Mouse (Mus musculus): Measurements from ENCODE around the gene Ppp1r2.

The Ppp1r2 gene

DNA sequence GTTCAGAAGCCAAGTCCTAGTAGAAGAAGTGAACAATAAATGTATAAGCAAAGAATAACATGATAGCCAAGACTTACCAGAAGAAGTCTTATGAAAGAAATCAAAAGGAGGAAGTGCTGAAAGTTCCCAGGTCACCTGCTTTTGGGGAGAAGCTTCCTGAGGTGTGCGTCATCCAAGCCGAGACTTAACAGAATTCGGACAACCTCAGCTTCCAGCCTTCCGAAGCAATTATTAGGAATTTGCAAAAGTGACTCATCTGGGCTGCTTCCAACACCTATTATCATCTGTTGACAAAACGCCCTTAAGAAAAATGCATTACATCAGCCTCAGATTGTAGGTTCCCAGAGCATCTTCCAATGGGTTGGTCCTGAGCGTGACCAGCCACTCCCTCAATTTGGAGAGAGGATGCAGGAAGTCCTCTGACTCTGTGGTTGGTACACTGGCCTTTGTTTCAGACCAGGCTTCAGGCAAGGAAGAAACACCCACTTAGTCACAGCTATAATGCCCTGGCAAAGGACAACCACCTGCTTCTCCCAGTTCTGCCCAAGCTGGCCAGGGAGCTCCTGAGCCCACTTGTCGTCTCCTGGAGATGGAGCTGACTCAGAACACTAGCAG lies 15.8 kb upstream of the Ppp1r2 start:
- in situ Hi-C loops (cut with MboI, MseI), result no loop called here

DNA sequence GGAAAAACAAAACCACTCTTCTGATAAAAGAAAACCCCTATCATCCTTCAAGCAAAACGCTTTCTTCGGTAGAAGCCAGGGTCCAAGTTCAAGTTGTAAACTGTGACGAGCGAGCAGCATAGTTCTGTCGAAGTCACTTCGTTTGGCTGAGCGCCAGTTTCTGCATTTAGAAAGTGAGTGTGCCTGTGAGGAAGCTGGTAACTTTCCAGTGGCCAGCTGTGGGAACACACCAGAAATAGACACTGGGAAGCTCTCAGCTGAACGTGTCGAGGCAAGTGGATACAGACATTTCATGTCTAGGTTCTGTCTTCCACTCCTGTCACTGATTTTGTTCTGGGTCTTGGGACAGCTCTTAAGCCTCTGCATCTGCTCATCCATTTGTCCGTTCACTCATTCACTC lies 15.2 kb upstream of the Ppp1r2 start:
- in situ Hi-C loops (cut with MboI, MseI), result no loop called here

DNA sequence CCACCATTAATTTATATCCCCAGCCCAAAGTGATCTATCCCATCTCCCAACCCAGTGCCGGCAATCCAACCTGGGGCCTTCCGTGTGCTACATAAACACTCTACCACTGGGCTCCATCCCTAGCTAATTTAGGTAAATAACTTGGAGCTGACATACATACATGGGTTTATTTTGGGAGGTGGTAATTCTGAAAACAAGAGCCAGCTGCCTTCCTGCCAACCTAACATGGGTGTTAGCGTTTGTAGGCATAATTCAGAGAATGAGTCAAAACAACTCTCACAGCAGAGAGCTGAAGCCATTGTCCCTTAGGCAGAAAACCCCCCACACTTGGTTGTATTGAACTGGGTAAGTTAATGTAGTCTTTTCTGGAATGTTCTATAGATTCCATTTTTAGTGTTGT lies 12.6 kb upstream of the Ppp1r2 start:
- in situ Hi-C loops (cut with MboI, MseI), result no loop called here

DNA sequence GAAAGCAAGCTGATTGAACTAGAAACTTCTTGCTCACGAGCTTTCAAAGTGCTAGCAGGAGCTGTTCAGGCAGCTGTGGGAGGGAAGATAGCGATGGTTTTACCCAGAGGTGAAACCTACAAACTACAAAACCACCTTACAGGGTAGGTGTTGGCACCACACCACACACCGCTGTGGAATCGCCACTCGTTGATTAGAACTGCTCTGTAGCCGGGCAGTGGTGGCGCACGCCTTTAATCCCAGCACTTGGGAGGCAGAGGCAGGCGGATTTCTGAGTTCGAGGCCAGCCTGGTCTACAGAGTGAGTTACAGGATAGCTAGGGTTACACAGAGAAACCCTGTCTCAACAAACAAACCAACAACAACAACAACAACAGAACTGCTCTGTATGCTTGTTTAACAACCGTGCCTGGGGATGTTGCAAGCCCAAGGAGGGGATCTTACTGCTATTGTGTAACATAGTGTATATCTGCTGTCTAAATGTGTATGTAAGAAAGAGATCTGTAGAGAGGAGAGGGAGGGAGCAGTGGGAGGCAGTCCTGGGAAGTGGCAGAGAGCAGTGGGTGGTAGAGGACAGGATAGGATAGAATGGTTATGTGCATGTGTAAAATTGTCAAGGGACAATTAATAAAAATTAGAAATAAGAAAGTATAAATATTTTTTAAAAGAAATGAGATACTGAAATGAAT lies 11.9 kb upstream of the Ppp1r2 start:
- in situ Hi-C loops (cut with MboI, MseI), result no loop called here

DNA sequence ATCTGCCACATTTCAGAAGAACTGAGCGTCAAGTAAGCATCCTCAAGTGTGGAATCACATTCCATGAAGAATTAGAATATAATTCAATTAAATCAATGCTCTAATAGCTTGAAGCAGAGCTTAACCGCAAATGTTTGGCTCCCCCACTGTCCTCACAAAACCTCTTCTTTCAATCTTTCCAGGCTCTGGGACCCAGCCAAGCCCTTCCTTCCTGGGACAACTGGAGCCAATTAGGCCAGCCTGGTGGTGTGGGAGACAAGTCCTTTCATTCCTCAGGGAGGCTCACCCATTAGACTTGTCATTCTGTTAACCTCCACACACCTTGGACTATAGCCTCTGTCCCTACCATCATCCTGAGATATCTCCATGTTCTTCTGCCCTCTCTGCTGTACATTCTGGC lies 6.9 kb upstream of the Ppp1r2 start:
- in situ Hi-C loops (cut with MboI, MseI), result no loop called here

DNA sequence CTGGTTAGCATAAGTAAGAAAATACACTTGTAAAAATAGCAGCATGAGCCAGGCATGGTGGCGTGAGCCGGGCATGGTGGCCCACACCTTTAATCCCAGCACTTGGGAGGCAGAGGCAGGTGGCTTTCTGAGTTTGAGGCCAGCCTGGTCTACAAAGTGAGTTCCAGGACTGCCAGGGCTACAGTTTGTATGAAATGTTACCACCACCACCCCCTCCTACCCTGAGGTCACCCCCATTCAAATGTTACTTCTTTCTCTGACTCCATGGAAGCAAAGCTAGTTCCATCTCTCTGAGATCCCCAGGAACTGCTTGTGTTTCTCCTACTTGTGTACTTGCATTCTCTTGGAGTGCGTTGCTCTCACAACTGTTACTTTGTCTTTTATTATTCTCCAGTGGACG lies 5.1 kb upstream of the Ppp1r2 start:
- in situ Hi-C loops (cut with MboI, MseI), result no loop called here

DNA sequence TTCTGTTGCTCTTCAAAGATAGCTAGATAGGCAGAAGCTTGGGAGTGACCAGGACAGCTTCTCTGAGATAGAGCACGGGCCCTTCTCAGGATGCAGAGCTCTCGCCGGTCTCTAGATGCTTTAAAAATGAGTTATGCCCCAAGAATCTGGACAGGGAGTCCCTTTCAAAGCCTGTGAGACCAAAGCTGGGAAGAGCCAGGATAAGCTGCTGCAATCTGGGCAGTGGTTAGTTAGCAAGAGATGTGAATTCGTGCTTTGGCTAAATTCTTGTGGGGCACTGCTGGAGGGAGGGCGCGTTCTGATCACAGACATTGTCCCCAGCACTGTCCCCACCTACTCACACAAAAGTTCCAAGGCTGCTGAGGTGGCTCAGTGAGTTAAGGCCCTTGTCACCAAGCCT lies 3.5 kb upstream of the Ppp1r2 start:
- in situ Hi-C loops (cut with MboI, MseI), result no loop called here

DNA sequence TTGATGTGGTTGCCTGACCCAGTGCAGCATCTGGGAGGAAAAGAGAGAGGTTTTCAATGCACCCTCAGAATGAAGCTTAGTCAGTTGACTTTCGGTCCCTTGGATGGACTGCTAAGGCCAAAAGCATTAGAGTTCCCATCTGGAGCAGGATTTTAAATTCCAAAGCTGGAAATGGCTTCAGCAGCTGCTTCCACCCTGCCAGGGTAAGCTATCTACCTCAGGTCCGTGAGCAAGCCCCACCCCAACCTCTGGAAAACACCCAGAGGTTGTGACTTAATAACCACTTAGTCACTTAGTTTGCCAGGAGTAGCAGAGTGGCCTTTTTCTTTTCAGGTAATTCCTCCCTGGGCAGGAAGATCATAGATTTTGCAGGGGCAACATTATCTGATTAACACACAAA lies 3.0 kb upstream of the Ppp1r2 start:
- in situ Hi-C loops (cut with MboI, MseI), result no loop called here

DNA sequence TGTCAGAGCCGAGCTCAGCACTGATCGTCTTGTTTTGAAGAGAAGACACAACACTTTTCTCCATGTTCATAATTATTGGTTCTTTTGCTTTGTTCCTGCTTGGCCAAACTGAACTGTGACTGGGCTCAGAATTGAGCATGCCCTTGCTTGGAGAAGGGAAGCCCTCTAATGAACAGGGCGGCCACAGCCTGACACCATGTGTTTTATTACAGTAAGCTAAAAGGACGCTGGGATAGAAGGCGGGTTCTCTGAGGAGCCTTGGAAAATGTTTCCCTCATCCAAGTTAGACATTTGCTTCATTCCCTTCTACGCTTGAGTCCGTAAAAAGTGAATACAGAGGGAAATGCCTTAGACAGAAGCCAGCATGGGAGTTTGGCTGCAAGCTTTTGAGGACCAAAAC lies 1.9 kb upstream of the Ppp1r2 start:
- in situ Hi-C loops (cut with MboI, MseI), result no loop called here

DNA sequence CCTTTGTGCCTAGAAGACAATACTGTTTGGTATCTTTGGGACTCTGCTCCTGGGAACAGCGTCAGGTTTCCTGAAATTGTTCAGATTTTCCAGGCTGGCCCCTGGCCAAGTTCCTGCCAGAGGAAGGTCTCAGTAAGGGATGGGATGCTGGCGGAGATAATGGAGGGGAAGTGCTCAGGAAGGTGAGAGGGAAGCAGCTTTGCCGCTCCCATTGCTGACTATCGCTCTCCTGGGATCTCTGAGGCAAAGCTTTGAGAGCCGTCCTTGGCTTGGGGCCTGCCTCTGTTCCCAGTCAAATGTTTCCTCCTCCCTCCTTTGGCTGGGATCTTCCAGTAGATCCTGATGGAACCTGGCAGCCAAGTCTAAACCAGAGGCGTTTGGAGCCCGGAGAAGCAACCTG lies 1.5 kb upstream of the Ppp1r2 start:
- in situ Hi-C loops (cut with MboI, MseI), result no loop called here

DNA sequence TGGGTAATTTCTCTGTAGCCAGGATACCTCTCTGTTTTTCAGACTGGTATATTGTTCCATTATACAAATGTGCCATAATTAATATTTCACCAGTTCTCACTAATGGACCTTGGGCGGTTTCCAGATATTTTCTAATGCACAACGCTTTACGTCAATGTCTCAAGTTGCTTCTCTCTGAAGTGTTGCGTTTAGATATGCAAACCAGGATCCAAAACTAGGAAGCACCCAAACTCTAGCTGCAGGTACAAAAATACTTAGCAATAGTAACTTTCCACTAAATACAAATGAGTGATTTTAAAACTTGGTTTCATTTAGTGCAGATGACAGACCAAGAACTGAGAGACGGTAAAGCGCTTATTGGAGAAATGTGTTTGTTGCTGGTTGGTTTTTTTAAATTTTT lies 993 bp downstream of the Ppp1r2 start:
- in situ Hi-C loops (cut with MboI, MseI), result no loop called here

DNA sequence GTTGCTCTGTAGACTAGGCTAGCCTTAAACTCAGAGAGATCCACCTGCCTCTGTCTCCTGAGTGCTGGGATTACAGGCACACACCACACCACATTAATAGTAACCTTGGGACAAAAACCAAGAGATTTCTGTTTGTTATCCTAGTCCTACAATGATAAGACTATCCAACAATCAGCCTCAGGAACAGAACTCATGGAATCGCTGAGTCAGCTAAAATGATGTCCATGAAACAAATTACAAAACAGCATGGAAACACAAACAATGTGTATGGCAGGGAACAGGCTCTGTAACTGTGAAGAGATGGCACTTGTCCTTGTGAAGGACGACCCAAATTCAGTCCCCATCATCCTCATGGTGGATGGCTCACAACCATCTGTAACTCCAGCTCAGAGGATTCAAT lies 8.4 kb downstream of the Ppp1r2 start:
- in situ Hi-C loops (cut with MboI, MseI), result no loop called here

DNA sequence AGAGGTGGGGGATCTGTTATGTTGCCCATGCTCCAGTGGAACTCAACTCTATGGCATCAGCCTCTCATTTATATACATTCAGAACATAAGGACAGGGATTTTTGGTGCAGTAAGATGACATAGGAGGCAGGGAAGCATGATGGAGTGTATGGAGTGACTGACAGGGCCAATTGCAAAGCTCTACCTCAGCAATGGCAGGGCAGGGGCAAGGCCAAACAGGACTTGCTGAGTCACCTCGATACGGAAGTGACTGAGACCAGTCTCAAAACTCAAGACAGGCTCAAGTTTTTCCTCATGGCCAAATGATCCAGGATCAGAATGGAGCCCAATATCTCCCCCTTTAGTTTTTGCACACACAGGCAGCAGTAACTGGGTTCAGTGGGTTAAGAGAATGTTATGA lies 18.9 kb downstream of the Ppp1r2 start:
- in situ Hi-C loops (cut with MboI, MseI), result no loop called here

DNA sequence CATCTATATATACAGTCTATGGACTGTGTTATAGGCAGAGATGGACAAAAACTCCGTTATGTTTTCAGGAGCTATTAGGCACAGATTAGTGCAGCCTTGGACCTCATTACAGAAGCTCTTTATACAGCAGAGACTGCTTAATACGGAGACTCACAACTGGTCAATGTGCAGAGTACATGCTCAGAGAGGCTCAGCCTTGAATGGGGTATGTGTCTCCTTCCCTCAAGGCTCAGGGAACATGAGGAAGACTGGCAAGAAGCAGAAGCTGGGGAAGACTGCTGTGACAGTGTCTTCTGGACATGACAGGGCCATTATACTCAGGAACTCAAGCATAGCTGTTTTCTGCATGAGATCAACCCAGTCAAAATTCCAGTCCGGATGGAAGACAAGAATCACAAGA lies 19.4 kb downstream of the Ppp1r2 start:
- in situ Hi-C loops (cut with MboI, MseI), result no loop called here

DNA sequence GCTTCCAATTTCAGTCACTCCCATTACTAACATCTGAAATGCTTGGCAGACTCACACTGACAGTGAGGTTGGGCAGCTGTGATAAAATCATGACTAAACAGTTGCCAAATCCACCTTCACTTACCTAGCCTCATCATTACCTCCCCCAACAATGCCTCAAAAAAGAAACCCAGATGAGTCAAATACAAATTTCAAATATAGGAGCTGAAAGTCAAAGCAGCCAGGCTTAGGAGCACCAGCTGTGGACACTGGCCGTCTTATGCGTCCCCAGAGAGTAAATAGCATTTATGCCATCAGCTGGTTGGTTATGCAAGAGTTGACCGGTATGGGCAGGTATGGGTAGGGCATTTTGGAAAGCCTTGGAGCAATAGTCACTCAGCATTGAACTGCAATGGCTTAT lies 25.7 kb downstream of the Ppp1r2 start:
- in situ Hi-C loops (cut with MboI, MseI), result no loop called here

DNA sequence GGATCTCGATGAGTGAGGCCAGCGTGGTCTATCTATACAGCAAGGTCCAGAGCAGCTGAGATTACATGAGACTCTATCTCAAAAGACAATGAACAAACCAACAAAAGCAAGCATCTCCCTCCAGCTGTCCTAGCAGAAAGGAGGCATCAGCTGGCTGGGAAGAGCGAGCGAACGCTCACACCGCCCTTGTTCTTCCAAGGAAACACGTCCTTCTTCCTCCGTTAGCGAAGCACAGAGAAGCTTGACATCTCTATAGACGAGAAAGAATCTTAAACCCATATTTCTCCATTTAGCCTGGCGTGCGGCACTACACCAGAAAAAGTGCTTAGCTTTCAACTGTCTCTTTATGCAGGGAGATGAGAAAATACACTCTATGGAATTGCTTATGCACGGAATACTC lies 26.4 kb downstream of the Ppp1r2 start:
- in situ Hi-C loops (cut with MboI, MseI), result no loop called here

DNA sequence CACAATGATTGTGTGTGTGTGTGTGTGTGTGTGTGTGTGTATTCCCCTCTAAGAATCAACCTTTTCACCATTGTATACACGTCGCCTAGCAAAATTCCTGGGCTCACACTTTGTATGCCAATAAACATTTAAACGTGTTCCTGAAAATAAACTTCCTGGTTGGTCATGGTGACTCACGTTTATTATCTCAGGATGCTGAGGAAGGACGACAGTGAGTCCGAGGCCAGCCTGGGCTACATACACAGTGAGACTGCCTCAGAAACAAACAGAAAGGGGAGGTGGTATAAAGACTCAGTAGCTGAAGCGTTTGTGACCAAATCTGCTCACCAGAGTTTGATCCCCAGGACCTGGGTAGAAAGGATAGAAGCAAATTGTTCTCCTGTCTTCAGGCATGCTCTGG lies 27.6 kb downstream of the Ppp1r2 start:
- in situ Hi-C loops (cut with MboI, MseI), result no loop called here

DNA sequence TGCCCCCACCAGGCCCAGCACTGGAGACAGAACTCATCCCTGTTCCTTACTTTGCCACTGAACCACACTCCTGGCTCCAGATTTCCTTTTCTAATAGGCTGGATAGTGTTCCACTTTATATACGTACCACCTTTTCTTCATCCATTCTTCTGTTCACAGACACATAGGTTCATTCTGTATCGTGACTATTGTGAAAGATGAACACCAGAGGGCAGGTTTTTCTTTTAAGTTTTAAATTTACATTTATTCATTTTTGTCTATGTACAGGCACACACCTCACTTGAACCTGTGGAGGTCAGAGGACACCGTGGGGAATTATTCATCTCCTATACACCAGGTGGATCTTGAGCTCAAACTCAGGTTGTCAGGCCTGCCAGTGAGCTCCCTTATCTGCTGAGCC lies 31.0 kb downstream of the Ppp1r2 start:
- in situ Hi-C loops (cut with MboI, MseI), result no loop called here

DNA sequence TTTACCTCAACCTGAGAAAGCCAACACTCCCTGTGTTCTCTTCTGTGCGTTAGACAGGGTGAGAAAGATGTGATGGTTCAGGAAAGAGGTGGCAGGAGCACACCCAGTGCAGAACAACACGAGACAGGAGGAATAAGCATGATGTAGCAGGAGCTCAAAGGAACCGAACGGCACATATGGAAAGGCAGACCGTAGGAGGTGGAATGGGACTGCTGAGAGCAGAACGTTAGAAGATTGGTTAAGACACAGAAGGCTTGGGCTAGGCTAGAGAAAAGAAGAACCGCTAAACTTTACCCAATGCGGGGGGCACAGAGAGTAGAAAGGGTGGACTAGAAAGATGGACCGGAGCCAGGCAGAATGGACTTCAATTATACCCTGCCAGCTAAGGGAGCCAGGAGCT lies 33.6 kb downstream of the Ppp1r2 start:
- in situ Hi-C loops (cut with MboI, MseI), result no loop called here

DNA sequence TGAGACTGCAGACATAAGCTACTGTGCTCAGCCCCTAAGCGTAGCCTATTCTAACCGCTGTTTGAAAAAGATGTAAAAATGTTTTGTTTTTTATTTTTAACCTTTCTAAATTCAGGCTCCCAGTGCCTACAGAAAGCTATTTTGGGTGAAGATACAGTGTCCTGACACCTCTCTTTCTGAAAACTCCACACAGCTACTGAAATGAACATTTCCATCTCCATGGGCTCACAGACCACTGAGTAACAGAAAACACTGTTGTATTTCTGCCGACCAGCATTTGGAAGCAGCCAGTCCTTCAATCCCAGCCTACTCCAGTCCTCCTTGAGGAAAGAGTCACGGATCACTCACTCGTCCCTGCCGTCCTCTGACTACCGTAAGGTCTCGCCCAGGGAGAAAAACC lies 34.5 kb downstream of the Ppp1r2 start:
- in situ Hi-C loops (cut with MboI, MseI), result no loop called here

DNA sequence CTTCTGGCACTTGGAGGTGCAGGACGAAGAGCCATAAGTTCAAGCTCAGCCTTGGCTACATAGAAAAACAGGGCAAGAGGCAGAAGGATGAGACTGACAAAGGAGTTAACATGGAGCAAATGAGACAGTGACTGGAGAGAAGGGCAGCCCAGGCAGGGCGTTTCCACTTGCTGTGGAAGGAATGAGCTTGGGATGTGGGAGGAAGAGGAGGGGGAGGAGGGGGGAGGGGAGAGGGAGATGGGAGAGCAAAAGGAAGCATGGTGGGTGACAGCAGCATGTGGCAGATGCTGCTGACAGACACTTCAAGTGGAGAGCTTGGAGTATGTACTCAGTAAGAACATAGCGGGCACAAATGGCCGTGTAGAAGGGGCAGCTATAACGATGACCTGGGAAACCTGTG lies 36.8 kb downstream of the Ppp1r2 start:
- in situ Hi-C loops (cut with MboI, MseI), result no loop called here

DNA sequence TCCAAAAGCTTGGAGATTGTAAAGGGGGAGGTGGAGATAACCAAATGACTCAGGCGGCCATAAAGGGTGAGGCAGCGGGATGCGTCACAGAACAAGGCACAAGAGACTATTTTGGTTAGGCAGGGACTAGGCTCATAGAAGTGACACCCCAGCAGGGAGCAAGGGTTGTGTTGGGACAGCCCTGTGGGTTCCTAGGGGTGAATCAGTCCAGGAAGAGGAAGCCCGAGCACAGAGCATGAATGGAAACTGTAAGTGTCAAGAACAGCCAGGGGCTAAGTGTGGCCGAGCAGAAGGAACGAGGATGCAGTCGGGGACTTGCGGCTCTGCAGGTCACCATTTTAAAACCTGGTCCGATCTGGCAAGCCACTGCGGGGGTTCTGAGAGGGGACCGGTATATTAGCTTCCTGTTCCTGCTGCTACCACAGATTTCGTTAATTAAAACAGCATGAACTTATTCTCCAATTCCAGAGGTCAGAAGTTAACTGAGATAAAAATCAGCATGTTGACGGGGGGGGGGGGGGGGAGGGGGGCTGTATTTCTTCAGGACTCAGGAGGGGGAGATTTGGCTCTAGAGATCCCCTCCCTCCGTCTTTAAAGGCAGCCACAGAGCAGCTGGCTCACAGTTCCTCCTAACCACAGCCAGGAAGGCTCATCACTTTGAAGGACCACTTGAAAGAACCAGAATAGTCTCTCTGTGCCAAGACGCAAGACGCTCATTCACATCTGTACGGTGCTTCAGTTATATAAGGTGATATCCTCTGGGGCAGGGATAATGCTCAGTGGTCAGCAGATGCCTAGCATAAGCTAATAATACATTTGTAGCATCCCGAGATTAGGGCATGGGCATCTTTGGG lies 39.4 kb downstream of the Ppp1r2 start:
- in situ Hi-C loops (cut with MboI, MseI), result no loop called here

DNA sequence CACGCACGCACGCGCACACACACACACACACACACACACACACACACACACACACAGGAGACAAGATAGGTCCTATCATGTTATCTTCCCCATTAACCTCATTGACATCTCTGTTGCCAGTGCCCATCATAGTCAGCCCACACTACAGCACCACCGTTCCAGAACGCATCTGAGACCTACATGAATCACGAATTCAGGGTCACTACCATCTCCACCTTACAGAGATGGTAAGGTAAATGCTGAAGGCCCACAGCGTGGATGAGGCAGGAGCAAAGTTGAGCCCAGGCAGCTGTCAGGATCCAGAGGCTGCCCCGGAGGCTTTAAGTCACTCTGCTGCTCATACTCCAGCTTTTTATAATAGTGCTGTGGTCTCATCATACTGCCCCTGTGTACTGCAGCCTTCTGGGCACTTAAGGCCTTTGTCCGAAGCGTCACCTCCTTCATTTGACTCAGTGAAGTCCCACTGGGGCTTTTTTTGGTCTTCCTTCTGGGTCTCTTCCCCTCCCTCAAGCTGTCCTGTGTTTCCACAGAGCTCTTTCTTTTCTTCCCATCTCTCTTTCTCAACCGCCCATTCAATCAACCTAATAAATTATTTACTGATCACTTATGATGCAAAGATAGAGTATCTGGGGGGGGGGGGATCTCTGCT lies 40.1 kb downstream of the Ppp1r2 start:
- in situ Hi-C loops (cut with MboI, MseI), result no loop called here

Data from T-helper 2 cell (primary cell).